Mouse (Mus musculus): ENCODE results near the gene Bmp6. TPM values are rescaled to one million over a fixed set of nuclear protein-coding genes. Genes with fewer than 3 reads are reported as not detected.

Bmp6 gene
- total RNA-seq (2021), result 1 to 10 TPM; 8.7 to 9.2 TPM
- long read RNA-seq, transcript Bmp6-201 (7 exons, 3,593 nt), result major isoform, 14 of 14 reads
- long read RNA-seq, partial matches to known transcripts, result 0 of 14 reads
- long read RNA-seq, other reads (novel, unspliced or antisense), result 0 of 14 reads

DNA sequence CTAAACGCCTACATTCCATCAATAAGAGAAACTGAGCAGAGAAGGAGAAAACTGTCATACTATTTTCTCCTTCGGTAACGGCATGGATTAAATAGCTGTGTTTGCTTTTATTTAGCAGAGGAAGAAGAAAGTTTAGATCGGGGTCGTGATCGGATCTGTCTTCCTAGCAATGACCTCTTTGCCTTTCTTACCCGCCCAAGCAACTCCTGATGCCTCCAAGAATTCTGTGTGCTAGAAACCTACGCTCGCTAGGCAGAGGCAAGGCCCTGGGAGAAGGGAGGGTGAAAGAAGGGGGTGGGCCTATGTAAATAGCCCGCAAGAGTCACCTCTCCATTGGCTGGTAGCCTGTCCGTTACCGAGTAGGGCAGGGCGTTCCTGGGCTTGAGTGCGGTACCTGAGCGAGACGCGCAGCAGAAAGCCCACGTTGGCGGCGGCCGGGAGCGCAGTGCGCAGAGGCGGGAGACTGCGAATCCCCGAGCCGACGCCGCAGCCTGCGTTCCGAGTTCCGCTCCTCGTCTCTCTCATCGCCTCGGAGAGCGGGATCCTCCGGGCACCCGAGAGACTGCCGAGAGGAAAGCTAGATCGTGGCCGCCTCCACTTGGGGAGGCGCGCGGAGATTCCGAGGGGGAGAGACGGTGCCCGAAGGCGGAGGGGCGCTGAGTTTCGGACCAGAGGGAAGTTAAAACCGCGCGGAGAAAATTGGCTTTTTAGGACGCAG lies at the start of gene Bmp6:
Bmp6 (plus strand) TSS at position 395 of the 718 bp plus-strand sequence.
- peak; percentile 63 to 82 for DNase-seq (ENCODE audit: low spot score in 2 of 2)

DNA sequence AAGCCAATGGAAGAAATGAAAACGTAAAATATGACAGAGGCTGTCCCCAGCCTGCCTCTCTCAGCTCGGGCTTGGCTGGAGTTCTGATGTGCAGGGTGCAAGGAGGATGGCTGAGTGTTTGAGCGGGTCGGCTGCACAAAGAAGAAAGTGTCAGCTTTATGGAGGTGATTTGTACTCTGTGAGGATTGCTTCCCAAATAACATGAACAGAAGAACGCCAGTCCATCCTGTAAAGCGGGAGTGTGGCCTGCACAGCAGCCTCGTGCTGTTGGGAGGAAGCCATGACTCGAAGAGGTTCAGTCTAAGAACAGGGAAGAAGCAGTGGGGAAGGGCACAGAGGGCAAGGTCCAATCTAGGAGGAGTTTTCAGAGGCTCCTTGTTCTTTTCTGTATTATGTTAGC lies 48.7 kb upstream of the Bmp6 start:
- DNase-seq (ENCODE audit: low spot score in 2 of 2), result no peak

DNA sequence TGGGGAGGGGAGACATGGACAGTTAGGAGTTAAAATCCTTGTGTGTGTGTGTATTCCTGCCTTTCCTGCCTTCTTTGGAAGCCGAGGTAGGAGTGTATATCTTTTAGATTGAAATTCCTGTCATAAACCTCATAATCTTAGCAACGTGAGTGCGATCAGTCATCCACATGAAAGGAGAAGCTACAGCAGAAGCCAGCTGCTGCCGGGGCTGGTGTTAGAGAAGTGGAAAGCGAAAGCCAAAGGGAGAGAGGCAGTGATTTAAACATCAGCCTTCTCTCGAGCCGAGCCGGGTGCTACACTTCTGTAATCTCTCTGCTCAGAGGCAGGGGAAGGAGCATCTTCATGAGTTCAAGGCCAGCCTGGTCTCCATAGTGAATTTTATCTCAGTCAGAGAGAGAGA lies 48.3 kb upstream of the Bmp6 start:
- no peak for DNase-seq (ENCODE audit: low spot score in 2 of 2)

DNA sequence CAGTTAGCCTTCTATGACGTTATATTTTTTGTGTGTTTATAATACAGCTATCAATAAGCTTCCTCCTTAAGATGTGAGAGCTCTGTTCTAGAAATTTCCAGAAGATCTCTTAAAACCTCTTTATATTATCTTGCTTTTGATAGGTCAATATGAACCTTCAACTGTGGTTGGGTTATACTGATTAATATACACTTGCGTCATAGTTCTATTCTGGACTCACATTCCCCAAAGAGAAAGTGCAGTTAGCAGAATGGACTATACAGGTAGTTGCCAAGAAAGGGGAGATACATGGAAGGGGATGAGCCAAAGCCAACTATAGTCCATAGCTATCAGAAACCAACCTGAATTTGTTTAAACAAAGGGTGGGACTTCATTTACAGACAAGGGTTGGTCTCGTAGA lies 33.8 kb upstream of the Bmp6 start:
- DNase-seq (ENCODE audit: low spot score in 2 of 2), result no peak

DNA sequence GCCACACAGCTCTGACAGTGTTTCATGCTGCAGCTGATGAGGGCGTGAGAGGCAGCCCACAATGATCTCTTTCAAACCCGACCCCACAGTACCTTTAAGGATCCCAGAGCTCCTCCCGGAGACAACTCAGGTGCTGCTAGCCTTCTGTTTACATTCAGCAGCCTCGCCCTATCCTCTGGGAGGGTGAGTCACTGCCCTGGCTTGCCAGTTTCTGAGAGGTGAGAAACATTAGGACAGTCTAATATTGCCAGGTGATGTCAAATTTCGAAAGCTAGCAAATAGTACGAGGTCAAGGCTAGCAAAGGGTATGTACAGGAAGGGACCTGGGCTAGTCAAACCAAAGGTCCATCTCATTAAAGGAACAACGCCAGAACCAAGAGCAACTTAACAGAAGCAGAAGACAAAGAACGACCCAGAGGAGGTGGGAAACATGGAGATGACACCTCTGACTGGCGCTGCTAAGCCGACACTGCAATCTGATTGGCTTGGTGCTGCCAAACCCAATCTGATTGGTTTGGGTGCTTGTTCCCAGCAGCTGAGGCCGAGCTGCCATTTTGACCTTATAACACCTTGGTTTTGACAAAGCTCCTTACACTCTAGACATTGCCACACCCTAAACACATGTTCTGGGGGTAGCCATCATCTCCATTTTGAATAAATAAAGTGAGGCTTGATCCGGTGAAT lies 32.4 kb upstream of the Bmp6 start:
- DNase-seq (ENCODE audit: low spot score in 2 of 2), result no peak

DNA sequence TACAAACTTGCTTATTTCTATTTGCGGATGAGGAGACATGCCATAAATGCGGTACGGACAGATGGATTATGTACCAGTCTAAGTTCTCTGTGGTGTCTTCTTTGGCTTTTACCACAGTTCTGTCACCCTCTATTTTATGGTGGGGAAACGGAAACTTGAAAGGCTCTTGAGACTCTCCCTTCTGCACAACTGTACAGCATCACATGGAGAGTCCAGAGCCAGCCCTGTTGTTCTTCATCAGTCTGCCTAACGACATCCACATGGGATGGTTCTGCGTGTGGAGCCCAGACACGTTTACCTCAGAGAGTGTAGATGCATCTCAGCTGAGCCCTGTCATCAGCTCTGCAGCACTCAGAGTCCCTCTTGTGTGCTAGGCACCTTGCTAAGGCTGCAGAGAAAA lies 30.3 kb upstream of the Bmp6 start:
- no peak for DNase-seq (ENCODE audit: low spot score in 2 of 2)

DNA sequence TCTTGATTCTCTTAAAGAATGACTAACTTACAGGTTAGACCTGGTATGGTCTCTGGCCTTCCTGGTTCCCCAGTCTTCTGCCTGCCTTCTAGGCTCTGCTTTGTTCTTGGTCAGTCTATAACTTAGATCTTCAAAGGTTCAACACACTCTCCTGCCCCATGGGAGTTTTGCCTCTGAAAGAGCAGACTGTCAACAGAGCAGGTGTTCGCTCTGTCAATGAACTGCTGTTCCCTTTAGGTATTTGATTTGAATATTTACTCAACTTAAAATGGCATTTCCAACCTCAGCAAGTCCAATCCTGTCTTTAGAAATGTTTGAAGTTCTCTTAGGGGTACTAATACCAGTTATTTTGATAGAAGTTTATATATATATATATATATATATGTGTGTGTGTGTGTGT lies 26.5 kb upstream of the Bmp6 start:
- DNase-seq (ENCODE audit: low spot score in 2 of 2), result no peak

DNA sequence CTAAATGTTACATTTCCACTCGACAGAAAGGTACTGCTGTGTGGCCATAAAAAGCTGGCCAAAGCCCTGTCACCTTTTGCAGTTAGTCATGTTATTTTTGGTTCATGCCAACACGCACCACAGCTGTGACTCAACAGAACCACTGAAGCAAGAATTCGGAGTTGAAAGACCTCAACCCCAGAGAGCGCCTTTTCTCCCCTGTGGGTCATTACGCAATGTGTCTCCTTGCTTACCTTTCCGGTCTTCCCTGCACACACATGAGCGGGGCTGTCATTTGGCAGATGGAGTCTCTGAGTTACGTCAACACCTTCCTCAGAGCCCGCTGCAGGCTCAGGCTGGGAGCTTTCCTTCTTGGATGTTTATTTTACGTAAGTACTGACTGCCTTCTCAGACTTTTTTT lies 24.6 kb upstream of the Bmp6 start:
- DNase-seq (ENCODE audit: low spot score in 2 of 2), result no peak

DNA sequence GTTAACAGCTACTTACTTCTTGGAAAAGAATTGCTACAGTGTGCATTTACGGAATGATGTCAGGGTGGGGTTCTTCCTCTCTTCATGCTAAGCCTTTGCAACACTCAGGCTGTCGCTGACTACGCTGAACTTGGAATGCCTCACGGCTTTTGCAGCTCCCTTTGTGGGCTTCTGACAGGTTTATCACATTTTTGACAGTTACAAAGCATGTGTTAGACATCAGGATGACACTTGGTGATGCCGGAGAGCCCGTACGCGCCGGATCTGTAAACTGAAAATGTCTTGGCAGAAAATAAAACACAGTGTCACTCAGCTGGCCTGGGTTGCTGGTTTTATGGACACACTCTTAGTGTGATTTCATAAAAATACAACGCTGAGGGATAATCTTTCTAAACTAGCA lies 20.5 kb upstream of the Bmp6 start:
- no peak for DNase-seq (ENCODE audit: low spot score in 2 of 2)

DNA sequence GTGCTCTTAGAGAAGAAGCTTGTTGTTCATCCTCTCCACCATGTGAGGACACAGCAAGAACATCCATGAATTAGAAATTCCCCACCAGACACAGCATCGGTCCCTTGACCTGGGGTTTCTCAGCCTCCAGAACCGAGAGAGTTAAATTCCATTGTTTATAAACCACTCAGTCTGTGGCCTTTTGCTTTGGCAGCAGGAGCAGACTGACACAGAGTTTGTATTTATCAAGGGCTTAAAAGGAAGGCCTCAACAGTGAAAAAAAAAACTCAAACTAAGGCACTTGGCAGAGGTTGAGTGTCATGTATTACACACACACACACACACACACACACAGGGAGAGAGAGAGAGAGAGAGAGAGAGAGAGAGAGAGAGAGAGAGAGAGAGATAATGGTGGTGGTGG lies 17.5 kb upstream of the Bmp6 start:
- DNase-seq (ENCODE audit: low spot score in 2 of 2), result no peak

DNA sequence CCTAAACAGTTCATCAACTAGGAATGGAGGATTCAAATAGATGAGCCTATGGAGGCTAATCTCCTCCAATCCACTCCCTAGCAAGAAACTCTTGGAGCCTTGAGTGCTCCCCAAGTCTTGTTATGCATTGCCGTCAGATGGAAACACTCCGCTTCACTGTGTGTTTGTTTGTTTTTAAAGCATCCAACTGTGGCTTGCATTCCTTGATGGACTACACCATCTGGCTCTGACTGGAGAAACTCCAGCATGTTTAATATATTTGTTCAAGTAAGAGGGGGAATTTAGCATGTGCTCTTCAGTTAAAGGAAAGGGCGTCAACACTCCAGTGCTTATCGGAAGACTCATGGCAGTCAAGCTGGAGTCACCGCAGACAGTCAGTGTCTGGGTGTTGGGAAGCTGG lies 11.4 kb upstream of the Bmp6 start:
- DNase-seq (ENCODE audit: low spot score in 2 of 2), result no peak

DNA sequence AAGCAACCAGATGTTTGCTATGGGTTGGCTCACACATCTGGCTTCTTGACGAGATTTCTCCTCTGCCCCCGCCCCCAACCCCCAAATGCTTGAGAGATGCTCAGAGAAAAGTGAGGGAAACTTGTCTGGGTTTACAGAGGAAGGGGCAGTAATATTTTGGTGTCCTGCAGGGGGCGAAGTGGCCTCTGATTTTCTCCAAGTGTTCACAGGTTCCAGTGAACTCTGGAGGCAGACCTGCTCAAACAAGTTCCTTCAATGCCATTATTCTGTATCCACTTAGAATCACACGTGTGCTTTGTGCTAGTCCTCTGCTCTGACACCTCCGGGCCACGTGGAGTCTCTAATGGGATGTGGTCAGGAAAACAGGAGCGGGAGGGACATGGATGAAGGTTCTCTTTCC lies 2.3 kb upstream of the Bmp6 start:
- DNase-seq (ENCODE audit: low spot score in 2 of 2), result peak in 1 of 2 experiments; percentile 51

DNA sequence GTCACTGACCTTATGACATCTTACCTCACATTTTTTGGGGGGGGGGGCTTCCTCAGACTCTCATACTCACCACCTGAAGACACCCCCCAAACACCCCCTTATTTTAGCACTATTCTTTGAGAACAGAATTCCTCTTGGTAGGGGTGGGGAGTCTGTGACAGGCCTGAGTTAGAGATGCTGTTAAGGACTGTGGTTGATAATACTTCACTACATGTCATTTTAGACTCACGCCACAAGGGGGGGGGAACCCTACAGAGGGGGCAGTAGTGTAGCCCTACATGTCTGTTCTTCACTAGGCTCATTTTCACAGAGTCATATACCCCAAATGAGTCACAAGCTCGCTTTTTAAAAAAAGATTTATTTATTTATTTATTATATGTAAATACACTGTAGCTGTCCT lies 1.7 kb upstream of the Bmp6 start:
- DNase-seq (ENCODE audit: low spot score in 2 of 2), result no peak

DNA sequence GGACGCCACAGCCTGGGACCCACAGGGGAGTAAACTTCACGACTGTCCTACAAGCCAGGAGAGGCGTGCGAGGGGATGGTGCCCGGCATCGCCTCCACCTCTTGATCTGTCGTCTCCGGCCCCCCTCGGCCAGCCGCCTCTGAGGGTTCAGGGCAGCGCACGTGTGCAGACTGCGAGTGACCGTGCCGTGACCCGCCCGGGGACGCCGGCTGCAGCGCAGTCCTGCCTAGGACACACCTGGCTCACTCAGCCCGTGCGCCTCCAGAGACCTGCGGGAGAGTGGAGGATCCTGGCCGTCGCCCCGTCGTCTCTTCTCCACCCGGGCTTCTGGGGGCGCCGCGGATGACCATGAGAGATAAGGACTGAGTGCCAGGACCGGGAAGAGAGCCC lies 519 bp downstream of the Bmp6 start:
- DNase-seq (ENCODE audit: low spot score in 2 of 2), result no peak

DNA sequence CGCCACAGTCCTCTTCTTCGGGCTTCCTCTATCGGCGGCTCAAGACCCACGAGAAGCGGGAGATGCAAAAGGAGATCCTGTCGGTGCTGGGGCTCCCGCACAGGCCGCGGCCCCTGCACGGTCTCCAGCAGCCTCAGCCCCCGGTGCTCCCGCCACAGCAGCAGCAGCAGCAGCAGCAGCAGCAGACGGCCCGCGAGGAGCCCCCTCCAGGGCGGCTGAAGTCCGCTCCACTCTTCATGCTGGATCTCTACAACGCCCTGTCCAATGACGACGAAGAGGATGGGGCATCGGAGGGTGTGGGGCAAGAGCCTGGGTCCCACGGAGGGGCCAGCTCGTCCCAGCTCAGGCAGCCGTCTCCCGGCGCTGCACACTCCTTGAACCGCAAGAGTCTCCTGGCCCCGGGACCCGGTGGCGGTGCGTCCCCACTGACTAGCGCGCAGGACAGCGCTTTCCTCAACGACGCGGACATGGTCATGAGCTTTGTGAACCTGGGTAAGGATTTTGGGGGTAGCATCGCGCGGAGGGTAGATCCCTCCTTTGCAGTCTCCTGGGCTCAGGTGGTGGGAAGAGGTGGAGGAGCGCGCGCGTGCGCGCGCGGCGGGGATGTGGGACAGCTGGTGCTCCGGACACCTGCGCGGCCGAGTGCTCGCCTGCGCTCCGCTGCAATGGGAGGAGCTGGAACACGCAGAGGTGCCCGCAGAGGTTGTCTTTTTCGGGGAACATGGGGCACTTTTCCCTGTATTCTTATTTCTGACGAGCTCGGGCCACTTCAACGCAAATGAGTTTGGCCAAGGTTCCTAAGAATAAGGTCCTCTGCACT lies 1.4 kb downstream of the Bmp6 start:
- DNase-seq (ENCODE audit: low spot score in 2 of 2), result no peak

DNA sequence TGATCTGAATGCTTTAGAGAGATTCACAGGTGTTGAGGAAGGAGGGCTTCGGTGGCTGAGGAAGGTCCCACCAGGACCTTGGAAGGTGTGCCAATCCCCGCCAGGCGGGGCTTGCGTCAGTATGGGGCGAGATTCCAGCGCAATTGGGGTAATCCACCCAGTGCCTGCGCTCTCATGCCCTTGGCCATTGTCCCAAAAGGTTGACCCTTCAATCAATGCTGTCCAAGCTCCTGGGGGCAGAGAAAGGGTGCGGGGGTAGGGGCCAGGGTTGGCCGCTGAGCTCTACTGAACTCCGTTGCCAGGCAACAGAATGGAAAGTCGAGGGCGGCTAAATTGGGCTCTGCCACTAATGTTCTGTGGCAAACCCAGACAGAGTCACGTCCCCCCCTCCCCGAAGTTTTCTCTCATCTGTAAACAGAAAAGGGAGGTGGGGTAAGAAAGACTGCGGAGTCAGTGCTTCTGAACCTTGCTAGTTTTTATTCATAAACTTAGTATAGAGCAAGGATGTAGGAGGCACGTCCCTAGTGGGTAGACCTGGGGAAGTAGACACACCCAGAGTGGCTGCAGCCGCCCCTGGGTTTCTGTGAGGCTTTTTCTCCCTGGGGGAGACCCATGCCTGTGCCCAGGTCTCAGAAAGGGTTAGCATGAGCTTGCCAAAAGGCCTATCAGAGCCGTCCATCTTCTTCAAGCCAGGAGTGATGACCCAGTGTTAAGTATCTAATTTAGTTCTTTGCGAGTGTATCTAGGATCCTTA lies 2.3 kb downstream of the Bmp6 start:
- DNase-seq (ENCODE audit: low spot score in 2 of 2), result peak in 1 of 2 experiments; percentile 30

DNA sequence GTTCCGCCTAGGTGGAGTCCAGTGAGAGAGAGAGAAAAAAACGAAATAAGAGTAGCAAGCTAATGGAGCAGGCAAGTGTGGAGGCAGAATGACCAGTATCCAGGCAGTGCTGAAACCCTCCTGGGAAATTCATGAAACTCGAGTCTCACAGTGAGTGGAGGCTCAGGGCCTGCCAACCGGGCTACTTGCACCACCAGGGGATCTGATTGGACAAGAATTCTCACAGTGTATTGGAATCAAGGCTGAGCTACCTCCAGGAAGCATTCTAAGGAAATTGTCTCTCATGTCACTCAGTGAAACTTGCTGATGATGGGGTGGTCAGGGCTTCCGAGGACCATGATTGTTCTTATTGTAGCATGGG lies 2.8 kb downstream of the Bmp6 start:
- DNase-seq (ENCODE audit: low spot score in 2 of 2), result no peak

DNA sequence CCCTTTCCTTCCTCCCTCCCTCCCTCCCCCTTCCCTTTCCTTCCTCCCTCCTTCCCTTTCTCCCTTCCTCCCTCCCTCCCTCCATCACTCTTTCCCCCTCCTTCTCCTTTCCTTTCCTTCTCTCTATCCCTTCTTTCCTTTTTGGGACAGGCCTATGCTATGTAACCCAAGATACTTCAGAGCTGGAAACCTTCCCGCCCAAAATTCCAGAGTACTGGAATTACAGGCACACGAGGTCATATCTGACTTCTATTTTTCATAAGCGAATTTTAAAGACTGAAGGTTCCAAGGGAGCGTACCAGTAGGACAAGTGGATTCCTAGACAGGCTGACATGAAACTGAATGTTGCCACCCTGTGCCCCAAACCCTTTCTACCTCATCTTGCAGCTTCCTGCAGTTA lies 4.1 kb downstream of the Bmp6 start:
- no peak for DNase-seq (ENCODE audit: low spot score in 2 of 2)

DNA sequence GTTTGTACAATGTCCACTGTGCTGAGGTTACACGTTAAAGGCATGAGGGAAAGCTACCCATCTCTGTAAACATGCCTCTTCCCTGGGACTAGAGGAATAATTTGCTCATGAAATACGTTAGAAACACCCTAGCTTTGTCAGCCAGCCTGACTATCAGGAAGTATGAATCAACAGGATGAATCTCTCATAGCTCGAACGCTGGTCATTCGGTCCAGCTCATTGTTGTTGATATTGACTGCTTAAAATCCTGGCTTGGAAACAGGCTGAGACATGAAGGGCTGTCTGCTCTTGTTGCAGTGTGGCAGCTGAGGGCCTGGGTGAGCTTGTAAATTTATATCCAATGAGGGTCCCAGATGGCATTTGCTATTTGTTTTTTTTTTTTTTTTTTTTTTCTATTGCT lies 4.9 kb downstream of the Bmp6 start:
- DNase-seq (ENCODE audit: low spot score in 2 of 2), result no peak

DNA sequence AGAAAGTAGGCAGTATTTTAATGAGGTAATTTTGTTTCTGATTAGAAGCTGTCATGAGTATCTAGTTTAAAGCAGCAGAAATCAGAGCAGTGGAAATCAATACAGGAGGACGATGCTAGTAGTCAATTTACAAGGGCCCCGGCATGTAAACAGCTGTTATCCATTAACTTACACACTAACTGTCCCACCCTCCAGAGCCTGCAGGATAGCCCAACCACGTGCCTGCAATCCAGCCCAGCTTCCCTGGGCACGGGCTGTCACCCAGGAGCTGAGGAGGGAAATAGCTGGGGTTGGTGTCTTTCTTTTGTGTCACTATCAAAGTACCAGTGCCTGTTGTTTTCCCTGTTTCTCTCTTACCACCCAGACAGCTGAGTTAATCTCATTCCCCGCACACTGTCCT lies 7.1 kb downstream of the Bmp6 start:
- no peak for DNase-seq (ENCODE audit: low spot score in 2 of 2)

DNA sequence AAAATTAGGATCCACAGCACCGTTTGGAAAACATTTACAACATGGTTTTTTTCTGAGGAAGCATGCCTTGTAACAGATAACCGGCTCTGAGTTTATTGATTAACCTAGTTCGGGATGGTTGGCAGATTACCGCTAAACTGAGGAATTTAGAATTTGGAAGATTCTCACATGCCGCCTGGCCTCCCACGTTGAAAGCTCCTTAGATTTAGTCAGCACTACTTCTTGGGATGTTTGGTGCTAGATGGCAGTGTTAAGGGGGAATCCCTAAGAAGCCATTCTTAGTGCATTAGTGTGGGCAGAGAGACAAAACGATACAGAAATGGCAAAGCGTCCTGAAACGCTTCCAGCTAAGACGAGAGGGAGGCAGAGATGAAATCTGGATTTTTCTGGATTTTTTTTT lies 8.1 kb downstream of the Bmp6 start:
- DNase-seq (ENCODE audit: low spot score in 2 of 2), result no peak
